Mouse (Mus musculus) cerebellum, postnatal 36 days (tissue): ENCODE measurements at regions not wholly inside any gene's neighbourhood (a gene's known extent, or its start where the extent isn't known, plus 50 kb on each side); places are given as distances from the start of the nearest gene placed in this dataset.

Source experiments
- DNase-seq, 2 experiments: peaks; one replicate each; pipeline ENCODE4 v3.0.0; 2021 to 2022; ENCODE audit warnings: mixed read lengths in 2 of 2

GRCm38 (mm10) chr8:116115811-116116372 lies 388.9 kb upstream of the Dynlrb2 start:
- peak; percentile 65 to 70 for DNase-seq

- no peak for DNase-seq
These were observed 389.8 kb upstream of the Dynlrb2 start for GRCm38 (mm10) chr8:116114978-116115377.

GRCm38 (mm10) chr8:116114502-116114901 lies 390.3 kb upstream of the Dynlrb2 start:
- peak; percentile 26 to 27 for DNase-seq

GRCm38 (mm10) chr8:116111168-116111567 lies 393.6 kb upstream of the Dynlrb2 start:
- DNase-seq = no peak

GRCm38 (mm10) chr8:116096666-116097065 lies 389.1 kb upstream of the Maf start:
- DNase-seq = no peak

- DNase-seq = no peak
These were observed 375.6 kb upstream of the Maf start for GRCm38 (mm10) chr8:116083156-116083555.

GRCm38 (mm10) chr8:116078849-116079407 lies 371.3 kb upstream of the Maf start:
- DNase-seq = no peak

- no peak for DNase-seq
These were observed 363.9 kb upstream of the Maf start for GRCm38 (mm10) chr8:116071497-116071896.

- DNase-seq = no peak
These were observed 361.9 kb upstream of the Maf start for GRCm38 (mm10) chr8:116069538-116069937.

GRCm38 (mm10) chr8:116067978-116068375 lies 360.4 kb upstream of the Maf start:
- no peak for DNase-seq

- DNase-seq = no peak
These were observed 359.8 kb upstream of the Maf start for GRCm38 (mm10) chr8:116067182-116067977.

GRCm38 (mm10) chr8:116065871-116066270 lies 358.3 kb upstream of the Maf start:
- DNase-seq = no peak

GRCm38 (mm10) chr8:116065327-116065726 lies 357.7 kb upstream of the Maf start:
- DNase-seq = no peak

GRCm38 (mm10) chr8:116064562-116064961 lies 357.0 kb upstream of the Maf start:
- no peak for DNase-seq

- no peak for DNase-seq
These were observed 355.9 kb upstream of the Maf start for GRCm38 (mm10) chr8:116063541-116063940.

- no peak for DNase-seq
These were observed 345.9 kb upstream of the Maf start for GRCm38 (mm10) chr8:116053483-116053882.

- no peak for DNase-seq
These were observed 345.4 kb upstream of the Maf start for GRCm38 (mm10) chr8:116053043-116053442.

- DNase-seq = no peak
These were observed 340.9 kb upstream of the Maf start for GRCm38 (mm10) chr8:116048480-116048879.

GRCm38 (mm10) chr8:116046859-116047258 lies 339.3 kb upstream of the Maf start:
- no peak for DNase-seq

- DNase-seq = peak; percentile 80 to 86
These were observed 337.9 kb upstream of the Maf start for GRCm38 (mm10) chr8:116045526-116045925.

- no peak for DNase-seq
These were observed 335.8 kb upstream of the Maf start for GRCm38 (mm10) chr8:116043381-116043780.

- DNase-seq = no peak
These were observed 323.4 kb upstream of the Maf start for GRCm38 (mm10) chr8:116030966-116031365.

GRCm38 (mm10) chr8:116025321-116025720 lies 317.7 kb upstream of the Maf start:
- no peak for DNase-seq

- no peak for DNase-seq
These were observed 317.2 kb upstream of the Maf start for GRCm38 (mm10) chr8:116024811-116025210.
